Mouse (Mus musculus): ENCODE measurements around the gene Dpf1.
A peak's percentile ranks its signal among the peaks of the same experiment; 100 is the strongest.

The Dpf1 gene

DNA sequence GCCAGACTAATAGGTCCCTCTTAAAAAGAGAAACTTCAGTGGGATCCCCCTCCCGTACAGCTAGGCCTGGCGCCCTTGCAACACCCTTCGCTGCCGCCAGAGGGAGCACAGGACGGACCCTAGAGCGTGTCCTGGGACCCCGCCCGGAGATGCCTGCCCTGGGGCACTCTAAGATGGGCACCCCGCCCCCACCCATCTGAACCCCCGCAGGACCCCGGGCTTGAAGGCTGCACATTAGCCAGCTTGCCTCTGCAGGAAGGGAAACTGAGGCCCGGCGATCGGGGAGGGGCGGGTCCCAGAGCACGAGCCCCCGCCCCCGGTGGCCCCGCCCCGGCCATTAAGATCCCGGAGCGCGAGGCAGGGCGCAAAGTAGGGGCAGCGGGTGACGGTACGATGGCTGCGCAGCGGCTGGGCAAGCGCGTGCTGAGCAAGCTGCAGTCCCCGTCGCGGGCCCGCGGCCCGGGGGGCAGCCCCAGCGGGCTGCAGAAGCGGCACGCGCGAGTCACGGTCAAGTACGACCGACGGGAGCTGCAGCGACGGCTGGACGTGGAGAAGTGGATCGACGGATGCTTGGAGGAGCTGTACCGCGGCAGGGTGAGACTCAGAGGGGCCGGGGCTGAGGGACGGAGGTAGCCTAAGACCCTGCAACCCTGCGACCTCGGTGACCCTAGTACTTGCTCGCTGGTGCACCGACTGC, 14.7 kb upstream of the Dpf1 start, which contains the start of gene Ppp1r14a:
Gene Ppp1r14a, plus strand, starts transcription at position 367 of the 697 bp plus-strand sequence.
- peak in 1 of 2 experiments; percentile 67 for DNase-seq (ENCODE audit: low spot score in 2 of 2)

DNA sequence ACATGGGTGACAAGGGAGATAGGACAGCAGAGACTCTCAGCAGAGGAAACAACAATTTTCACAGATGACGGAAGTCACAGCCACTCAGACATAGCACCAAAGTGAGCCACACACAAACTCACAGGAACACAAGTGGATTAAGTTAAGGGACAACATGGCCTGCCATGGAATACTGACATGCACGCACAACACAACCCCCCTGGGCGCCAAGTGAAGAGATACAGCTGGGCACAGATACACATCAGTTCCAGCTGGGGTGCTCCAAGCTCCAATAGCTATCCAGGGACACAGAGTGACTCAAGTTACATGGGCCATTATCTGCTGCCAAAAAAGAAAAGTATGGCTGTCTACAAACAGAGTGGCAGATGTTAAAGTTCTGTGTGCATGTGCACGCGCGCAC, 13.9 kb upstream of the Dpf1 start:
- no peak for DNase-seq (ENCODE audit: low spot score in 2 of 2)

GRCm38 (mm10) chr7:29290691-29291485, 12.9 kb upstream of the Dpf1 start:
- DNase-seq (ENCODE audit: low spot score in 2 of 2): no peak

DNA sequence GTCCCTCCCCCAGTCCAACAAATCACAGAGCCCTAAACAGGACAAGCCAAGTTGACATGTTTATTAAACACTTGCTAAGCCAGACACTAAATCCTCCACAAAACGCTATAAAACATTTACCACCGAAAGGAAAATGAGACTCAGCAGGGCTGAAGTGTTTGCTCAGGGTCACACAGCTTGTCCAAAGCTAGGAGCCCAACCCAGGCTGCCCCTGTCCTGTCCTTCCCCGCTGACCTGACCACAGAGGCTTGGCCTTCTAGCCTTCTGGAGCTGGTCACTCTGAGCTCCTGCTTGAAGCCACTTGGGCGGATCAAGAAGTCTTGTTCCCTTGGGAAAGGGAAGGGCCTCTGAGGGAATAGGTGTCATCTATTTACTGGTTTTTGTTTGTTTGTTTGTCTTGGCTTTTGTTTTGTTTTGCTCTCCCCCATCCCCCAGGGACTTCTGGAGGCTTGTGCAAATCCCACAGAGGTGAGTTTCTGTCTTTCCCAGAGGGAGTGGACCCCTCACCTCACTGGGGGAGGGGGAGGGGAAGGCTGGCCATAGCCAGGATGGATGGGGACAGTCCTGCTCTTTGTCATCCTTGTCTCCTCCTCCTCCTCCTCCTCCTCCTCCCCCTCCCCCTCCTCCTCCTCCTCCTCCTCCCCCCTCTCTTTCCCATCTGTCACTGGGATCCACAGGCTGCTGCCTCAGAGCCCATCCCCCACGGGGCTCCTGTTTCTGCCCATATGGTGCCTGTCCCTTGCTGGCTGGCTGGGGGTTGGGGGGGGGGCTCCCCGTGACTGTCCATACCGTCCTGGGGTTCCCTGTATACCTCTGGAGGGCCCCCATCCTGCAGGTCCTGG, 11.9 kb upstream of the Dpf1 start:
- no peak for DNase-seq (ENCODE audit: low spot score in 2 of 2)

GRCm38 (mm10) chr7:29292458-29293098, 11.2 kb upstream of the Dpf1 start:
- DNase-seq (ENCODE audit: low spot score in 2 of 2): no peak

DNA sequence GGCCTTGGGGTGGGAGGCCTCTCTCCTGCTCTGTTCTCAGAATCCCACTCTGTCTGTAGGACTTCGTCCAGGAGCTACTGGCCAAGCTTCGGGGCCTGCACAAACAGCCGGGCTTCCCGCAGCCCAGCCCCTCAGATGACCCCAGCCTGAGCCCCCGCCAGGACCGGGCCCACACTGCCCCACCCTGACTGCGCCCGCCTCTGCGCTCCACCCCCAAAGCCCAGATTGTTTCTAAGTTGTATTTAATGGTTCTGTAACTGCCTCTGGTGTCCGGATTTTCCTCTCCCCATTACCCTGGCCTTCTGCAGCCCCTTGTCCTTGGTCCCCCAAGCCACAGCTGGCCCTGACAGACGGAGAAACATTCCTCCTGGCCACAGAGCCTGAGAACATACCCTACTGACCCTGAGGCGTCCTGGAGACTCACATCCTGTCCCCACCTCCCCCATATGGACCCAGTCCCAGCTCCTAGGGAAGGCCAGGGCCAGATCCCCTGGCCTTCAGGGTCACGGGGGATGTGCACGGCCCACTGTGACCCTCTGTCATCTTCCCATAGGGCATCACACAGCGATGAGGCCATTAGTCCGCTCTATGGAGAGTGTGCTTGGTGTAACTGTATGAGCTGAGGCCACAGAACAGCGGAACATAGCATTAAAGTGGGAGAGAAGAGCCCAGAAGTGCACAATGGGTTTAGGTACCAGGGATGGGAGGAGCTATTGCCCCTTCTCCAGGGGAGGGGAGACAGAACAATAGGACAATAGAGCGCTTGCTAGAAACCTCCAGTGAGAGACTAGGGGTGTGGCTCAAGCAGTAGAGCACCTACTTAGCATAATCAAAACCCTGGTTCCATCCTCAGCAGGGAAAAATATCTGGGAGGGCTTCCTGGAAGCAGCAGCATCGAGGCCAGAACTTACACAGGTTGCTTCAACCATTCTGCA, 10.4 kb upstream of the Dpf1 start:
- no peak for DNase-seq (ENCODE audit: low spot score in 2 of 2)

- no peak for DNase-seq (ENCODE audit: low spot score in 2 of 2)
Observed at GRCm38 (mm10) chr7:29294111-29294761, 9.5 kb upstream of the Dpf1 start.

DNA sequence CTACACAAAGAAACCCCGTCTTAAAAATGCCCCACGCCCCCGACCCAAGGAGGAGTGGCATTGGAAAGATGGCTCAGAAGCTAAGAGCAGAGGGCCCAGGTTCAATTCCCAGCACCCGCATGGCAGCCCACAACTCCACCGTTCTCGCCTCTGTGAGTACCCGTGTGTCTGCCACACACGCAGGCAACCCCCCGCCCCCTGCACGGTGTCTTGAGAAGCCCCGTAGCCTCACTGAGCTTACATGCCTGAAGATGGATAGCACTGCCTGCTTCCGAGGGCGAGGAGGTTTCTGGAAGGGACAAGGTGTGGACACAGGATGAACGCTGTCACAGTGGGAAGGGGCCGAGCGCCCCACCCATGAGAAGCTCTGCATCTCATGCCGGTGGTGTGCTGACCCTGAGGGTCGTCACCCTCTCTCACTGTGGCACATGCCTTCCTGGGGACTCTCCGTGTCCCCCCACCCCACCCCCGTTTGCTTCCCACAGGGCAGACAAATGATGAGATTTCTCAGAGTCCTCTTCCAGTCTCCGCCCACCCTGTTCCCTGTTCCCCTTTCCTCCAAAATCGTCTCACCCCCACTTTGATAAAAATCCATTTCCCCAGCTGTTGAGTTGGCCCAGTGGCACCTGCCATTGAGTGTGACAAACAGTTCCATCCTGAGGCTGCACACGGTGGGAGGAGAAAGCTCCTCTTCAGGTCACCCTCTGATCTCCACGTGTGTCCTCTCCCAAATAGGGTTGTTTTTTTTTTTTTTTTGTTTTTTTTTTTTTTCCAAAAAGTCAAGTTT, 7.7 kb upstream of the Dpf1 start:
- DNase-seq (ENCODE audit: low spot score in 2 of 2): no peak

DNA sequence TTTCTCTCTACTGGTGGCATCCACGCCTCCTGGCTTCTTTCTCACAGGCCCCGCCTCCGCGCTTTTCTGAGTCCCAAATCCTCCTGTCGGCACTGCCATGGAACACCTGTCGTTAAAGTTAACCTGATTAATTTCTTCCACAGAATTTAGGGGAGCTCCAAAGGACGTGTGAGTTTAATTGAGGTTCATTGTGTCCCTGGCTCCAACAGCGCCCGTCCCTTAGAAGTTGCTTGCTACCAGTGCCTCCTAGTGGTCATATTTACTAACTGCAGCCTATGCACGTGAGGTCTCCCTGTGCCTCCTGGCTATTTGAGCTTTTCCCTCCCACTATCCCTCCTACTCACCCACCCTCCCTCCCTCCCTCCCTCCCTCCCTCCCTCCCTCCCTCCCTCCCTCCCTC, 6.8 kb upstream of the Dpf1 start:
- no peak for DNase-seq (ENCODE audit: low spot score in 2 of 2)

GRCm38 (mm10) chr7:29301127-29301566, 2.6 kb upstream of the Dpf1 start:
- DNase-seq (ENCODE audit: low spot score in 2 of 2): no peak

GRCm38 (mm10) chr7:29302641-29303040, 1.1 kb upstream of the Dpf1 start:
- no peak for DNase-seq (ENCODE audit: low spot score in 2 of 2)

GRCm38 (mm10) chr7:29304463-29305262, 912 bp downstream of the Dpf1 start:
- DNase-seq (ENCODE audit: low spot score in 2 of 2): no peak

DNA sequence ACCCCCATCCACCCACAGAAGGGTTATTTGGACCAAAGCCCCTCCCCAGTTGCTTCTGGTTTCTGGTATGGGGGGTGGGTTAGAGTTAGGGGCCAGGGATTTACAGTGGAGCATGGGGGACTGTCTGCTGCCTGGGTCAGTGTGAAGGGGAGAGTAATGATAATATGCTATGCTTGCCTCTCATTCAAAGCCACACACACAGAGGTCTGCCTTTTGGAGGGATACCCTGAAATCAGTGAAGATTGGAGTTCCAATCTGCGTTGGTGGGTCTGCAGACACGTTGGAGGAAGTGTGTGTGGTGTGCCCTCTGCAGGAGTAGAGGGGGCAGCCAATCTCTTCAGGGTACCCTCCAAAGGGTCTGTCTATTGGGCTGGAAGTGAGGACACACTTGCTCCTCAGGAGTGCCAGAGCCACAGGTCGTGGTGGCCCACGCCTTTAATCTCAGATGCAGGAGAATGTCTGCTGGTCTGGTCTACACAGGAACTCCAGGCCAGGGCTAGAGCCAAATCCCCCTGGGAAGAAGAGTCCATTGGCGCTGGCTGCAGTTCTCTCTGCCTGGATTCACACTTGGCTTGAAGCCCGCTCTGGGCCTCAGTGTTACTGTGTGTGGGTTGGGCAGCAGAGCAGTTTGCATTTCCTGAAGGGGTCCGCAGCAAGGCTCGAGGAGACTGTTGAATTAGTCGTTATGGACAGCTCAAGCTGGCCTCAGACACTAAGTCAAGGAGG, 1.7 kb downstream of the Dpf1 start:
- DNase-seq (ENCODE audit: low spot score in 2 of 2): no peak

DNA sequence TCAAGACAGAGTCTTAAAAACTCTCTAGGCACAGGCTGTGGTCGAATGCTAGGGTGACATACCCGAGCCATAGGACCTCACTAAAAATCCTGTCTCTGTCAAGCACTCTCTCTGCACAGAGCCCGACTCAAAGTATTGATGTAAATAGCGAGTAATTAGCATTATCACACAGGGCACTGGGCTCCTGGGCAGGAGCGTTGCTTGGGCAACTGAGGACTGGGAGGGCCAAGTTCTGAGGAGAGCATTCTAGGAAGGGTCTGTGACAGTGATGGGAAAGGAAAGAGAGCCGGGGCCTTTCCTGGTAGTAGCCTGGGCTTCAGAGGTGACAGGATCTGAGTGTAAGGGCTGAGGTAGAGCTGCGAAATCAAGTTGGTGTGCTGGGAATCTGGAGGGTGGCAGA, 2.4 kb downstream of the Dpf1 start:
- DNase-seq (ENCODE audit: low spot score in 2 of 2): no peak

DNA sequence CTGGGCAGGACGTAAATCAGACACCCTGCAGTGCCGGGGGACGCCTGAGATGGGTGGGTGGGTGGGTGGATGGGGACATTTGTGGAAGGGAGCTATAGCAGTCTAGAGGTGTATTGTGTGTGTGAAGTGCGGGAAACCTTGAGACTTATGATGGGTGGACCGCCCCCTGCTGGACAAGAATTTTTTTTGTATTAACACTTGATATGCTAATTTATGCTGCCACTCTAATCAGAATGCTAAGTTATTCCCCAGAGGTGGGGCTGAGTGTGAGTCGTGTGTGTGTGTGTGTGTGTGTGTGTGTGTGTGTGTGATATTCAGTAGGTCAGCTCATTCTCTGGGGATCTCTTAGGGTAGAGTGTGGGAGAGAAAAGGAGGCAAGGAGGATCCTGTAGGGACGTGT, 2.9 kb downstream of the Dpf1 start:
- no peak for DNase-seq (ENCODE audit: low spot score in 2 of 2)

GRCm38 (mm10) chr7:29307350-29308104, 3.8 kb downstream of the Dpf1 start:
- DNase-seq (ENCODE audit: low spot score in 2 of 2): peak; percentile 80 to 87

- DNase-seq (ENCODE audit: low spot score in 2 of 2): no peak
Observed at GRCm38 (mm10) chr7:29309221-29309721, 5.5 kb downstream of the Dpf1 start.
